Mouse (Mus musculus): ENCODE measurements around the gene Ankrd34b. TPM values are rescaled to one million over a fixed set of nuclear protein-coding genes. Genes with fewer than 3 reads are reported as not detected.

The Ankrd34b gene
- 10 to 100 TPM; 20.0 to 21.2 (median 20.7) TPM for total RNA-seq (2022)

DNA sequence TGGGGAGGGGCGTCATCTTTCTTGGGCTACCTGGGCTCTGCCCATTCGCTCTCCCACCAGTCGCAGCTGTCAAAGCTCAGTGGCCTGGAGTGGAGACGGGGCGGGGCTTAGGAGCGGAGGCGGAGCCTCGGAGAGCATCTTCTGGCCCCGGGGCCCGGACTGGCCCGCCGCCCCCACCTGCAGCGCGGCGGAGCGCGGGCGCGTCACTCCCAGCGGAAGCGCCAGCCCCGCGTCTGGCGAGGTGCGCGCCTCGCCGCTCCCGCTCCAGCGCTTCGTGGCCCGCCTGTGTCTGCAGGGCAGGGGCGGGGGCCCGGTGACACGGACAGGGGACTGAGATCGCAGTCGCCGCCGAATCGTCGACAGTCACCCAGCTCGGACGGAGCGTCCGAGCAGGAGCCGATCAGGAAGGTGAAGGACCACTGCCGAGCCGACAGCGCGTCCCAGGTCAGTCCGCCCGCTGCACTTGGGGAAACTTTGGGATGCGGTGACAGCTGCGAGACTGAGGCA is at the start of gene Ankrd34b:
Gene Ankrd34b (plus strand): TSS at position 139 of the 507 bp plus-strand sequence.
- DNase-seq (ENCODE audit: low spot score in 2 of 2), result peak; percentile 17 to 68

DNA sequence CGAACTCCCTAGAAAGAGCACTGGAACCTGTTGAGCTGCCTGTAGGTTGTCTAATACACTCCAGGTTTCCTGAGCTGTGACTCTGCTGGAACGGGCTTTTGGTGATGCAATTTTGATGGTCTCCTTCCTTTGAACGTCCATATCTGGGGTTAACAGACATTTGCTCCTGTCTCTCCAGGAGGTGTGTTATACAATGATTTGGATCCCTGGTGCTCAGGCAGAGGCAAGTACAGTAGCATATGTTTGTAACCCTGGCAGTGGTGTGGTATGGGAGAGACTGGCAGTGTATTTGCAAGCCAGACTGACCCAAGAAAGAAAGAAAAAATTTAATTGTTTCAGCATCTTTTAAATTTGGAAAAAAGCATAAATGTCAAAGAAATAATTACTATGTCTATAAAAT is 38.3 kb upstream of the Ankrd34b start:
- DNase-seq (ENCODE audit: low spot score in 2 of 2), result no peak

DNA sequence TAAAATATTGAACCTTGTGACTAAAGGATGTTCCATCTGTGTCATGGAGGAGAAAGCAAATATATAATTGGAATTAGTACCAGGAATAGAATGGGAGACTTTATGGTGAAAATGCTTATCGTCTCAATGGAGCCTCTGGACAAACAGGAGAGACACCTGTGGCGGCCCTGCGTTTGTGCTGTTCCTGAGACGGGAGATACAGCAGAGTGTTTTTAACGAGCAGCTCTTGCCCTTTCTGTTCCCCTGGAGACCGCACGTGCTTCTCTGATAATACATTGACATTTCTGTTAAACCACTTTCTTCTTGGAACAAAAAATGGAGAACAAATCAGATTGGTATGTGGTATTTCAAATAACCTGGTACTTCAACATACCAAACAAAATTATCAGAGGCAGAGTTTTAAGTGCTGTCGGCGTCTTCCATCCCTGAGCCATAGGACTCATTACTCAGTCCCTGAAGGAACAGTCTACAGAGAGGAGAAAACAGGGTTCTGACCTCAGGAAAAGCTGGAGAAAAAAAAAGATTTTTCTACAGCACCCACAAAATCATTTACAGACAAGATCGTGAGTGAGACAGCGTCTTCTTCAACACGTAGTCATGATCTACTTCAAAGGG is 32.5 kb upstream of the Ankrd34b start:
- no peak for DNase-seq (ENCODE audit: low spot score in 2 of 2)

DNA sequence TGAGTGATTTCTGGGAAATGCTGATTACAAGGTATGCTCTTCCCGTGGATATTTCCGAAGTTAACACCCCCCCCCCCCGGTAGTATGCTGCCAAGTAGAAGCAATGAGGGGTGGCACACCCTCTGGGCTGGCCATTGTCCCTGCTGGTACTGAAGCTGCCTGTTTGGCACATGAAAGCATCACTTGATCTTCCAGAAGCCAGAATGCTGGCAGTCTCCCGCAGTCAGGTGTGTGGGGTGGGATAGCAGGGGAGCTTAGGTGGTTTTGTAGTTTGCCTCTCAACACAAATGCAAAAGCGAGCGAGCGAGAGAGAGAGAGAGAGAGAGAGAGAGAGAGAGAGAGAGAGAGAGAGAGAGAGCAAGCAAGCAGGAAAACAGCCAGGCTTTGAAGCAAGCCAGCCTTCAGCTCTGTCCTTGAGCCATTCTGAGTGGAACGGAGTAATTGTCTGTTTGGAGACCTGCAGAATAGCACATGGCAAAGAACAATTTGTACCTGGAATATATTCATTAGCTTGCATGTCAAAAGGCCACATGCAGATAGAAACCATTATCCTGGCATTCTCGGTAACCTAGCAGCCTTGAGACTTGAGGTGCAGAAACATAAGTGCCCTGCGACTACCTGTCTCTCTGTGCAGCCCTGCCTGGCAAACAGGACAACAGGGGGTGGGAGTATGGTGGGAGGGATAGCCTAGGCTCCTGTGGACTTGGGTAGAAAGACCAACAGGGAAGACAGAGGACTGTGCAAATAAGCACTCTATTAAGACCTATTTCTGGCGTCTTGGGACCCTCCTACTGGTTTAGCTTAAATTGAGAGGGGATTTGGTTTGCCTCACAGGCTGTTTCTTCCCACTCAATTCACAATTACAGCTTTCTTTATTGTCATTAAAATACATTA is 27.0 kb upstream of the Ankrd34b start:
- no peak for DNase-seq (ENCODE audit: low spot score in 2 of 2)

DNA sequence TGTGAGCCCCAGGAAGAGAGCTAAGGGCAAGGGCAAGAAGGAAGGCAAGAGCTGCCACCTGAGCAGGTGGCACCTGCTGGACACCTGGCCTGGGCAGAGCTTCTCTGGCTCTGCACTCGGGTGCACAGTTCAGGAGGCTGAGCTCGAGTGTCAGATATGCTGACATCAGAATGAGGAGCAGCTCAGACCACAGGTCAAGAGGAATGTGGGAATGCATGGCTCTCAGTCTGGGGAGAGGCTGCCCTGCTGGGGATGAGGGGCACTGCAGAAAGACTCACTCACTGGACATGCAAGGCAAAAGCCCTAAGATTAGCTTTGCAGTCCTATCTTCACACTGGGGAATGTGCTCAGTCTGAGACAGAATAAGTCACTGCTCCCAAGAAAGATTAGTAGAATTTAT is 23.6 kb upstream of the Ankrd34b start:
- DNase-seq (ENCODE audit: low spot score in 2 of 2), result no peak

DNA sequence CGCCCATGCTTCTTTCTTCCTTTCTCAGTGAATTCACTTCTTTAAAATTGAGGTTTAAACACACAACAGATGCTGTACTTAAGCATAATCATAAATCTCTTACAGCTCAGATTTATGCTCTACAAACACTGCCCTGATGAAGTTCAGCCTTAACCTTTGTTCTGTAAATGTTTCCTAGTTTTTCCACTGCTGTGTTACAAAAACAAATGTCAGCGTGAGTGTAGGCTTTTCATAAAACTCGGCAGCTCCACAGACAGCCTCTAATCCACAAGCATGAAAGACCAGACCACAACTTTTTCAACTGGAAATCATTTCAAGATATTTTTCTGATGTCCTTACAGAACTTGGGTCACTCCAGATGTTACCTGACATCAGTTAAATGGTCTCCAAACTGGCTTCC is 22.2 kb upstream of the Ankrd34b start:
- DNase-seq (ENCODE audit: low spot score in 2 of 2), result no peak

DNA sequence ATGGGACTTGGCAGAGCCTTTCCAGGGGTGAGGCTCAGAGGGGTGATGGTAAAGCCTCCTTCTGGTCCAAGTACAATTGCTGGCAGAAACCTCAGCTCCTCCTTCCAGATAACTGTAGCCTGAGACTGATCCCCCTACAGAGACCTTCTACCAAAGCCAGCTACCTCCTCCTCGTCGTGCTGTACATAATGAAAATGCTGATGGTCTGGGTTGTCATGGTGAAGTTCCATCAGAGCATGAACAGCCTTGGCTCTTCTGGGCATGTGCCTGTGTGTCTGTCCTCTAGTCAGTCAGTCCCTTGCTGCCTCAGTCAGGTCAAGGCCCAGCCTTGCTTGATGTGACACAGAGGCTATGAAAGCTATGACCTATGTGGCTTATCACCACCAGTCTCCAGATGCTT is 15.2 kb upstream of the Ankrd34b start:
- DNase-seq (ENCODE audit: low spot score in 2 of 2), result no peak

DNA sequence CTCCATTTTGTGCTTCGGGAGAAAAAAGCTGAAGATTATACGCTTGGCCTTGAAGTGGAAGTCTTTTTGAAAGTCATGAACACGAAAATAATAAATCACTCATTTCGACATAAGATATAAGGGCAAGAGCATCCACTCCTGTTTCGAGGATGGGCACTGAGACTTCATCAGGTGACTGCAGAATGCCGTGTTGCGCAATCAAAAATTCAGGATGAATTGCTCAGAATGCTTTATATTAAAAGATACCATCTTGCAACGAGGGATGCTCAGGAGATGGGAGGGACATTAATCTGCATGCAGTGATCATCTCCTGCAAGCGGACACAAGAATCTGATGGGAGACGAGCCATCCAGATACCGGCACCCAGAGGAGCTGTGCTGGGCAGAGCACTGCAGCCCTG is 6.1 kb upstream of the Ankrd34b start:
- DNase-seq (ENCODE audit: low spot score in 2 of 2), result no peak

DNA sequence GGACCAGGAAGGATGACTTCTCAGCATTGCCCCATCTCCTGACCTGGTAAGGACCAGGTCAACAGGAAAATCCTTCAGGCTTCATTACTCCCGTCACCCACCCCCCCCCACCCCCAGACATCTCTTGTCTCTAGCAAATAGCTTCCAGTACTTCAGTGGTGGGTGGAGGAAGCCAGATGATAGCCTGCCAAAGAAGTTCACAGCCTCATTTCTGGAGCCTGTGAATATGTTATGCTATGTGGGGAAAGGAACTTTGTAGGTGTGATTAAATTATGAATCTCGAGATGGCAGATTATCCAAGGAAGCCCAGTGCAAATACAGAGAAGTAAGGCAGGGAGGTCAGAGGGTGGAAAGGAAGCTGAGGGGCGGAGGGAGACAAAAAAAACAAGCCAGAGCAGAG is 2.0 kb upstream of the Ankrd34b start:
- no peak for DNase-seq (ENCODE audit: low spot score in 2 of 2)

DNA sequence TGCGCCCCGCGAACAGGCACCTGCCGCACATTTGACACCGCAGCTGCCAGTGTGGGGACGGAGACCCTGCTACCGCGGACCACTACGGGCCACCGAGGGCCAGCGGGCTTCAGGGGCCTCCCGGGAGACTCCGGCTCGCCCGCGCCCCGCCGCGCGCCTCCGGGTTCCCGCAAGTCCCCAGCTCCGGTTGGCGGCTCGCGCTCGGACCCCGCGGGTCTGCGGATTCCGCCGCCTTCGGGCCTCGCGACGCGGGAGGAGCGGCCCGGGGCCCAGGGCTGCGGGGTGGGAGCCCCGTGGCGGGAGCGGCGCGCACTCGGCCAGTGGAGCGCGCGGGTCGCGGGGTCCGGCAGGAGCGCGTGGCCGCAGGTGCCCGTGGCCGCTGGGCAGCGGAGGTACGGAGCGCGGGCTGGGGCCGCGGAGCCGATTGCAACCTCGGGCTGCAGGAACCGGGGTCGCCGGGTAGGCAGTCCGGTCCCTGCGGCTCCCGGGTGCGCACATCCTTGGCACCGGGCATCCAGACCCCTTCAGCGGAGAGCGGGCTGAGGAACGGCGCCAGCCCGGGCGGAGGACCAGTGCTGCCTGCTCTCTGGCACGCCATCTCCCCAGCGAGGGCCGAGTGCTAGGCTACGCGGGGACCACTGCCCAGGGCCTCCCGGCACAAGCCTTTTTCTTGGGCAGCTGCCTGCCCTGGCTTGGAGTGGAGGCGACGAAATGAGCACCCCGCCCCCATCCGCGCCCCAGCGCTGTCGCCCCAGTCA is 777 bp downstream of the Ankrd34b start:
- peak in 1 of 2 experiments; percentile 7 for DNase-seq (ENCODE audit: low spot score in 2 of 2)

DNA sequence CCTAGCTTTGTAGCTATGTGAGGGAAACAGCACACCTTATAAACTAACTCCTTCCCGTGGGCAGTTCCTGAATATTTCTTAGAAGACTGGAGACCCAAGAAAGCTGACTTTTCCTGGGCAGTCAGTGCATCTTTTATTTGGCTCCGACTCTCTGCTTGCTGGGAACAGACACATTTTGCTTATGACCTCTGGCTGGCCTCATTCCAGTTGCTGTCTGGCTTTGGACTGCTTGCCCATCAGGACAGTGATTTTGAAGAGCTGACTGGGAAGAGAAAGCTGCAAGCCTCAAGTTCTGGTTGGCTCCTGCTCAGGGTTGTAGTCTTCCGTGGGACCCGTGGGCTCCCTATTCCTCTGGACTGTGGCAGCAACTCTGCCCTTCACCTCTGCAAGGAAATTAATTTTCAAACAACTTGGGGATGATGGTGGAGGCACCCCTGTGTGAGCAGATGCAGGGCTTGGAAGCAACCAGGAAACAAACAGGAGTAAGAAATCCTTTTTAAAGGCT is 1.7 kb downstream of the Ankrd34b start:
- DNase-seq (ENCODE audit: low spot score in 2 of 2), result no peak

DNA sequence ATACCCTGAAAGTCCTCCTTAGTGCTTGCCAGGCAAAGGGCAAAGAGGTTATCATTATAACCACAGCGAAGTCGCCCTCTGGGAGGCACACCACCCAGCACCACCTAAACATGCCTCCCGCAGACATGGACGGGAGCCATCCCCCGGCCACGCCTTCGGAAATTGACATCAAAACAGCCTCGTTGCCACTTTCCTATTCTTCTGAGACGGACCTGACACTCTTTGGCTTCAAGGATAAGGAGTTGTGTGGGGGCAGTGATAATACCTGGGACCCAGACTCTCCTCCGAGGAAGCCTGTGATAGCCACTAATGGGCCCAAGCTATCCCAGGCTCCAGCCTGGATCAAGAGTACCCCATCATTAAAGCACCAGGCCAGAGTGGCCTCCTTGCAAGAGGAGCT is 13.0 kb downstream of the Ankrd34b start:
- DNase-seq (ENCODE audit: low spot score in 2 of 2), result no peak

DNA sequence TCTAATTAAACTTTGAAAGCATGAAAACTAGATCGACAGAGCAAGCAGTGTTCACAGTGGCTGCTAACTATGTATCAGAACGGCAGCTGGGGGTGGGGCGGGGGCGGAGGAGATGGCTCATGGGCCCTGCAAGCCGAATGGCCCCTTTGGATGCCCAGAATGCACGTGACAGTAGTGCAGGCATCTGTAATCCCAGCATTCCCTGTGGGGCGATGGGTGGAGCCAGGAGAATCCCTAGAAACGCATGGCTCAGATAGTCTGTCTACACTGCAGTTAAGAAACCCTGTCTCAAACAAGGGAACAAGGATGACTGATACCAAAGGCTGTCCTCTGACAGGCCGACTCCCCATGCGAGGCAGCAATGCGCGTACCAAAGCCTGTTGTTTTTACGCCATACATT is 14.6 kb downstream of the Ankrd34b start:
- DNase-seq (ENCODE audit: low spot score in 2 of 2), result no peak

DNA sequence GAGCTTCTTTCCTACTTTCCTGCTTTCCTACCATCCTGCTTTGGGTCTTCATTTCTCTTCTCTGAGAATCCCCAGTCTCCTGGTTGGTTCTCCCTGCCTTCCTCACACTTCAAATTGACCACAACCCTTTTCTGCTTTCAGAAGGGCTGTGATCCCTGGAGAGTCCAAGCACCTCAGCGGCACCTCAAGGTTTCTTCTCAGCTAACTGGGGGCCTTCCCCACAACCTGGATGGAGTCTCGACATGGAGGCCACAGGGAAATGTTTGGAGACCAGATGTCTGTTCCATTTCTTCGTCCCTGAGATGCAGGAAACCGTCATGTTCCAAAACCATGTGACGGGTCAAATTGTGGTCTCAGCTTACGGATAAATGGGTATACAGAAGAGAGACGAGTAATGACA is 21.2 kb downstream of the Ankrd34b start:
- no peak for DNase-seq (ENCODE audit: low spot score in 2 of 2)

DNA sequence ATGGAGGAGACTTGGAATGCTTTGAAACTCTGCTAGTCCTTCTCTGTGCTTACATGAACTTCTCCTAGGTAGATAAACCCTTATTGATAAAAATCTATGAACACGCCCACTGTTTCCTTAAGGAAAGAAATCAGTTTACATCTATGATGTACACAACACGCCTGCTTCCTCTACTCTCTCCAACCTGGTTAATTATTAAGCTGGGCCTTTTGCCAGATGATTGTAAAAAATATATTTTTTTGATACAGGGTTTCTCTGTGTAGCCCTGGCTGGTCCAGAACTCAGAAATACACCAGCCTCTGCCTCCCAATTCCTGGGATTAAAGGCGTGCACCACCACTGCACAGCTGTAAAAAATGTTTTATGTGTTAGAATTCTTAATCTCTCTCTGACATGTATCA is 39.0 kb downstream of the Ankrd34b start:
- no peak for DNase-seq (ENCODE audit: low spot score in 2 of 2)

DNA sequence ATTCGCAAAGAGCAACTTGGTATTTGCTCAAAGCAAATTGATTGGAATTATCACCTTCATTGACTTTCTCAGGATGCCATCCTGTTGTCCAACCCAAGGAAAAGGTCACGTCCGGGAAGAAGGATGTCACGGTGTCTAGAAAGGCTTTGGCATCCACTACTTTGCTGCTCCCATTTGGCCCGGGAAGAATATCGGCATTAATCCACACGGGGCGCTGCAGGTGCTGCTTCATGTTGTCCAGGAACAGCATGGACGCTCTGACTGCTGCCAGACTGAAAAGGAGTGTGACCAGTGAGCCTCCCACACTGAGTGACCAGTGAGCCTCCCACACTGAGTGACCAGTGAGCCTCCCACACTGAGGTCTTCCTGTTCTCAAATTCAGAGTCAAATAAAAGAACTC is 42.2 kb downstream of the Ankrd34b start:
- no peak for DNase-seq (ENCODE audit: low spot score in 2 of 2)

DNA sequence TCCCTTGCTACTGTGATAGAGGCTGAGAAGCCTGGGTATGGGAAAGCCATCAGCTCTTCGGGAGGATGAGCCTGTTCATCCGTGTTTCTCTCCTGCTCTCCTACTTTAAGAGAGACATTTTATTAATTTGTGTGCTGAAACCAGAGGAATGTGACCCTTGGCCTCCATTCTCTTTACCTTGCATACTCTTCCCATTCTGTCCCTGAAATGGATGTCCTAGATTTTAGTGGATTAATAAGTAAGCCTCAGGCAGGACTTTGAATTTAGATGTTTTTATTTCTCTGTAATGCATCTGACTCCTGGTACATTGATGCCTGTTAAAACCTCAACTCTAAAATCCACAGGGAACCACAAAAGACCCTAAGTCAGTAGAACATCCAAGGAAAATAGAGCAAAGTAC is 43.7 kb downstream of the Ankrd34b start:
- DNase-seq (ENCODE audit: low spot score in 2 of 2), result no peak

DNA sequence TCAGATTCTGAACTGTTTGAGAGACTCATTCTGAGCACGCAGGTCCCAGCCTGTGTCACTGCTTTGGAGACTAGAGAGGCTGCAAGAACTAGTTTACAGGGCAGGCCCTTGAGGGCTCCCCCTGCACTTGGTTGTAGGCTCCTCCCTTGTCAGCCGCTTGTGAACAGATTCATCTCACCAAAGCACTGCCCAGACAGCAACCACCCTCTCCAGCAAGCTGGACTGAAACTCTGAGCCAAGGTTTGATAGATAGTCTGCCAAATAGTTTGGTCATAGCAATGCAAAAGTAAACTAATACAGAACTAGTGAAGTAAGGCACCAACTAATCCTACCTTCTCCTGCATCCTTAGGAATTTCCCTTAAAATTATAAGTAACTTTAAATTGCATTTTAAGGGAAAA is 44.5 kb downstream of the Ankrd34b start:
- no peak for DNase-seq (ENCODE audit: low spot score in 2 of 2)

DNA sequence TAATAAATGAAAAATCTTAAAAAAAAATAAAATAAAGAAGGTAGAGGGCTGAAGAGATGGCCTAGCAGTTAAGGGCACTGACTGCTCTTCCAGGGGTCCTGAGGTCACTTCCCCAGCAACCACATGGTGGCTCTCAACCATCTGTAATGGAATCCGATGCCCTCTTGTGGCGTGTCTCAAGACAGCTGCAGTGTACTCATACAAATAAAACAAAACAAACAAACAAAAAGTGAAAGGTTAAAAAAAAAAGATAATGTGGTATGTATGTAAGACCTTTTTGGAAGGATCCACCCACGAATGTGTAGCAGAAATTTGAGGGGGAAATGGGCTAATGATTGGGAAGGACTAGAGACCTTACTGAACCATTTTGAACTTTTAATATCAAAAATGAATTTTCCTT is 57.7 kb downstream of the Ankrd34b start:
- peak in 1 of 2 experiments; percentile 21 for DNase-seq (ENCODE audit: low spot score in 2 of 2)

DNA sequence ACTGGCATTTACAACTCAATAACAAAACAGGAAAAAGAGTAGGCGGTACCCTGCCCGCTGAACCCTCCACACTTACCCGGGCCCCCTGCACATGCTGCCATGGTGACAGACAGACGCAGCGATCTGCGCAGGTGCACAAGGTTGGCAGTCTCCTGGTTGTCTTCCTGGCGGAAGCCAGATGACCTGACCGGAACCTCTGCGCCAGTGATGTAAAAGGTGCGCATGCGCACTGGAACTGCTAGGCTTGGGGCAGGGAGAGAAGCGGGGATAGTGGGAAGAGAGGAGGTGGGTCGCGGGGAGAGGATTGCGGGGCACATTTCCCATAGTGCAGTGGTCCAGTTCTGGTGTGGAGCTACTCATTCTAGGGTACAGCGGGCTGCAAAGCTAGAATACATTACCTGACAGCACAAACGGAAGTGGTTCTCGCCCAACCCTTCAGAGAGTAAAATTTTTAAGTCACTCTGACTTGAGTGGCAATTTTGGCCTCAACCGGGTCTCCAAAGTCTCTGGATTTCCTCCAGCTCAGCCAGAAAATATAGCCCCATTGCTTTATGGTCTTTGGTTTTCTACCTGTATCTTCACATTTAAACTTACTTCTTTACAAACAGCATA is 58.3 kb downstream of the Ankrd34b start, which contains the start of gene Fam151b:
Gene Fam151b (minus strand): TSS at position 164 of the 612 bp plus-strand sequence.
- DNase-seq (ENCODE audit: low spot score in 2 of 2), result peak; percentile 78 to 92

DNA sequence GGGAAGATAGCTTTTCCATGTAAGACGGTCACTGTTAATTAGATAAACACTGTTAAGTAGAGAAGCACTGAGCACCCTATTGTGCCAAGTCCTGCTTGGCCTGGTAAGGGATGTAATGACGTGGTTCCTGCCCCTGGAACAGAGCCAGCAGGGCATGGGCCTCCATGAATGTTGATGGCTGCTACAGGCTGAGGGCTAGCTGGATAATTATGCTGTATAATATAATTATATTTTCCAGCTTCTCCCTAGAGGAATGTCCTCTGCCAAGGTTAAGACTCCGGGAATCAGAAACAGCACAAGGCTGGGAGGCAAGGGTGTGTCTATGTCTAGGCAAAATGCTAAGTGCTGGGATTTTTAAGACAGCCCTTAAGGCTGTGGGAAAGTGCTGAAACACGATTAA is 65.1 kb downstream of the Ankrd34b start:
- no peak for DNase-seq (ENCODE audit: low spot score in 2 of 2)

Data from left cerebral cortex, adult 8-10 months (tissue).